Mouse (Mus musculus) embryonic facial prominence, embryonic 15.5 days (tissue): ENCODE data around the gene Arhgap4. TPM values are rescaled to one million over a fixed set of nuclear protein-coding genes. Genes with fewer than 3 reads are reported as not detected.

Source experiments
- ATAC-seq: fragments of 200-750 bp; cut with Nextera tagmentation; 2 replicates; pipeline ENCODE4 v1.8.0; 2017; ENCODE audit warnings: low read depth, moderate TSS enrichment; ENCODE audit not compliant: insufficient number of reproducible peaks, low FRiP score, low TSS enrichment
- H3K27ac ChIP-seq: fragments of 300-500 bp; sonication (generic); replicated peaks from 2 replicates; pipeline ENCODE4 v1.5.1; 2015; ENCODE audit warnings: mild to moderate bottlenecking, inconsistent platforms
- H3K27me3 ChIP-seq: fragments of 300-500 bp; sonication (generic); 2 replicates; pipeline ENCODE4 v1.6.1; 2015; ENCODE audit warnings: inconsistent platforms
- H3K36me3 ChIP-seq: fragments of 300-500 bp; sonication (generic); 2 replicates; pipeline ENCODE4 v1.6.1; 2015; ENCODE audit warnings: mild to moderate bottlenecking, inconsistent platforms
- H3K4me1 ChIP-seq: fragments of 300-500 bp; sonication (generic); 2 replicates; pipeline ENCODE4 v1.6.1; 2015; ENCODE audit warnings: inconsistent platforms
- H3K4me2 ChIP-seq: fragments of 300-500 bp; sonication (generic); replicated peaks from 2 replicates; pipeline ENCODE4 v1.6.1; 2015; ENCODE audit warnings: mild to moderate bottlenecking, inconsistent platforms
- H3K4me3 ChIP-seq: fragments of 300-500 bp; sonication (generic); replicated peaks from 2 replicates; pipeline ENCODE4 v1.5.1; 2015; ENCODE audit warnings: mild to moderate bottlenecking, inconsistent platforms
- H3K9ac ChIP-seq: fragments of 300-500 bp; sonication (generic); 2 replicates; pipeline ENCODE4 v1.6.1; 2015; ENCODE audit warnings: inconsistent platforms
- H3K9me3 ChIP-seq: fragments of 300-500 bp; sonication (generic); replicated peaks from 2 replicates; pipeline ENCODE4 v1.6.1; 2016; ENCODE audit warnings: inconsistent platforms
- WGBS: fragments of 180-500 bp; shearing (Covaris S2); methylation state at CpG from one replicate; pipeline ENCODE4 v1.1.7; 2015; 5-methylcytosine and 5-hydroxymethylcytosine counted together
- polyA plus RNA-seq: library from polyadenylated mRNA; unstranded; fragments of >200 nt; fragmentation: Nextera tagmentation; extraction: Ambion mirVana; gene quantifications from 2 replicates; pipeline ENCODE4 v1.2.1, GENCODE M21; 2015

Gene Arhgap4
- polyA plus RNA-seq = 4.1 and 5.1 TPM in 2 replicates

- no peaks in the 10 kb centered on the region for H3K9me3 ChIP-seq
- ATAC-seq = peak; percentile 95
- H3K4me2 ChIP-seq = peak within 1 kb of the TSS; percentile 68
- H3K36me3 ChIP-seq = peaks cover 8% of the 10 kb centered on the region; the same call in 1 of the 2 replicates
- H3K4me1 ChIP-seq = no peaks in the 10 kb centered on the region
- 19% methylated on average over 43 of the region's 43 CpGs for WGBS
- H3K27ac ChIP-seq = peak within 1 kb of the TSS; percentile 75
- H3K4me3 ChIP-seq = peak within 1 kb of the TSS; percentile 58
- peak within 1 kb of the TSS; percentile 51 for H3K9ac ChIP-seq
- no peaks in the 10 kb centered on the region for H3K27me3 ChIP-seq
These were observed at the start of gene Arhgap4, which contains the start of gene Naa10 for GRCm38 (mm10) chrX:73921823-73922549. Gene Arhgap4, minus strand, starts transcription at chrX:73921870. Gene Naa10, minus strand, starts transcription at chrX:73921944.

GRCm38 (mm10) chrX:73970781-73971180 lies 49.1 kb upstream of the Arhgap4 start:
- H3K4me2 ChIP-seq = no peak overlapping the region
- H3K36me3 ChIP-seq = no peaks in the 10 kb centered on the region
- no peaks in the 10 kb centered on the region for H3K27me3 ChIP-seq
- no peak overlapping the region for H3K27ac ChIP-seq
- H3K4me1 ChIP-seq = no peaks in the 10 kb centered on the region
- no peak overlapping the region for H3K4me3 ChIP-seq
- H3K9me3 ChIP-seq = no peaks in the 10 kb centered on the region
- H3K9ac ChIP-seq = no peak overlapping the region
- no peak for ATAC-seq

- no peak overlapping the region for H3K9ac ChIP-seq
- H3K4me3 ChIP-seq = no peak overlapping the region
- H3K4me1 ChIP-seq = no peaks in the 10 kb centered on the region
- no peaks in the 10 kb centered on the region for H3K9me3 ChIP-seq
- no peak overlapping the region for H3K27ac ChIP-seq
- H3K4me2 ChIP-seq = no peak overlapping the region
- no peaks in the 10 kb centered on the region for H3K27me3 ChIP-seq
- no peak for ATAC-seq
- 83% methylated on average over 2 of the region's 2 CpGs for WGBS
- H3K36me3 ChIP-seq = no peaks in the 10 kb centered on the region
These were observed 48.1 kb upstream of the Arhgap4 start for GRCm38 (mm10) chrX:73969729-73970128.

- Histone ChIP-seq H3K4me1 (0 out of 2 replicates have a peak, but pooled peaks cover under 1% of the 10 kb centered on the region), H3K27ac (no peak overlapping the region), H3K36me3 (no peaks in the 10 kb centered on the region), H3K4me3 (no peak overlapping the region), H3K27me3 (no peaks in the 10 kb centered on the region), H3K4me2 (no peak overlapping the region), H3K9ac (no peak overlapping the region), H3K9me3 (no peaks in the 10 kb centered on the region)
- WGBS = 89% methylated on average over 1 of the region's 1 CpGs
- ATAC-seq = no peak
These were observed 47.5 kb upstream of the Arhgap4 start for GRCm38 (mm10) chrX:73969167-73969566.

- WGBS = 18% methylated on average over 60 of the region's 60 CpGs
- peaks cover 5% of the 10 kb centered on the region; the same call in 1 of the 2 replicates for H3K4me1 ChIP-seq
- no peaks in the 10 kb centered on the region for H3K36me3 ChIP-seq
- H3K4me3 ChIP-seq = peak overlapping the region; percentile 65
- no peaks in the 10 kb centered on the region for H3K27me3 ChIP-seq
- peak overlapping the region; percentile 28 for H3K9ac ChIP-seq
- no peaks in the 10 kb centered on the region for H3K9me3 ChIP-seq
- peak overlapping the region; percentile 44 for H3K4me2 ChIP-seq
- ATAC-seq = peak; percentile 88
- peak overlapping the region; percentile 99 for H3K27ac ChIP-seq
These were observed 45.8 kb upstream of the Arhgap4 start for GRCm38 (mm10) chrX:73967177-73968075.

- no peaks in the 10 kb centered on the region for H3K9me3 ChIP-seq
- peak within 1 kb of the TSS; percentile 57 for H3K4me2 ChIP-seq
- H3K4me3 ChIP-seq = peak within 1 kb of the TSS; percentile 65
- H3K4me1 ChIP-seq = peaks cover 5% of the 10 kb centered on the region; the same call in 1 of the 2 replicates
- peak within 1 kb of the TSS; percentile 54 for H3K9ac ChIP-seq
- ATAC-seq = peak; percentile 87
- H3K27me3 ChIP-seq = no peaks in the 10 kb centered on the region
- 18% methylated on average over 58 of the region's 58 CpGs for WGBS
- no peaks in the 10 kb centered on the region for H3K36me3 ChIP-seq
- H3K27ac ChIP-seq = peak within 1 kb of the TSS; percentile 99
These were observed 44.8 kb upstream of the Arhgap4 start, which contains the start of gene Hcfc1 for GRCm38 (mm10) chrX:73966248-73967176. Gene Hcfc1, minus strand, starts transcription at chrX:73966357.

GRCm38 (mm10) chrX:73965307-73965706 lies 43.6 kb upstream of the Arhgap4 start:
- no peak for ATAC-seq
- 13% methylated on average over 20 of the region's 20 CpGs for WGBS
- no peaks in the 10 kb centered on the region for H3K36me3 ChIP-seq
- no peaks in the 10 kb centered on the region for H3K27me3 ChIP-seq
- H3K27ac ChIP-seq = peak overlapping the region; percentile 99; the same call in 1 of the 2 replicates
- peaks cover 5% of the 10 kb centered on the region; the same call in 1 of the 2 replicates for H3K4me1 ChIP-seq
- peak overlapping the region; percentile 65 for H3K4me3 ChIP-seq
- H3K9me3 ChIP-seq = no peaks in the 10 kb centered on the region
- peak overlapping the region; percentile 54 for H3K9ac ChIP-seq
- peak overlapping the region; percentile 57 for H3K4me2 ChIP-seq

GRCm38 (mm10) chrX:73964363-73964762 lies 42.7 kb upstream of the Arhgap4 start:
- H3K9ac ChIP-seq = peak overlapping the region; percentile 31; the same call in 1 of the 2 replicates
- H3K4me2 ChIP-seq = peak overlapping the region; percentile 57
- H3K36me3 ChIP-seq = peaks cover 3% of the 10 kb centered on the region; the same call in 1 of the 2 replicates
- peak overlapping the region; percentile 39 for H3K27ac ChIP-seq
- H3K27me3 ChIP-seq = peaks cover 4% of the 10 kb centered on the region; the same call in 1 of the 2 replicates
- H3K4me3 ChIP-seq = peak overlapping the region; percentile 65
- peaks cover 5% of the 10 kb centered on the region; the same call in 1 of the 2 replicates for H3K4me1 ChIP-seq
- no peak for ATAC-seq
- 32% methylated on average over 3 of the region's 3 CpGs for WGBS
- H3K9me3 ChIP-seq = no peaks in the 10 kb centered on the region

- Histone ChIP-seq H3K27ac (no peak overlapping the region), H3K4me3 (no peak overlapping the region), H3K4me1 (no peaks in the 10 kb centered on the region), H3K4me2 (no peak overlapping the region), H3K9ac (no peak overlapping the region), H3K9me3 (no peaks in the 10 kb centered on the region), H3K27me3 (peaks cover 2% of the 10 kb centered on the region; the same call in 1 of the 2 replicates), H3K36me3 (peaks cover 71% of the 10 kb centered on the region)
- WGBS = 85% methylated on average over 6 of the region's 6 CpGs
- ATAC-seq = no peak
These were observed 33.3 kb upstream of the Arhgap4 start for GRCm38 (mm10) chrX:73954988-73955387.

GRCm38 (mm10) chrX:73952603-73953002 lies 30.9 kb upstream of the Arhgap4 start:
- Histone ChIP-seq H3K9me3 (no peaks in the 10 kb centered on the region), H3K27ac (no peak overlapping the region), H3K9ac (no peak overlapping the region), H3K27me3 (no peaks in the 10 kb centered on the region), H3K4me2 (no peak overlapping the region), H3K4me1 (no peaks in the 10 kb centered on the region), H3K36me3 (peaks cover 71% of the 10 kb centered on the region), H3K4me3 (no peak overlapping the region)
- 83% methylated on average over 5 of the region's 5 CpGs for WGBS
- no peak for ATAC-seq
